ENCODE assay signal across 8 mouse cellular contexts in the genomic region with DNA sequence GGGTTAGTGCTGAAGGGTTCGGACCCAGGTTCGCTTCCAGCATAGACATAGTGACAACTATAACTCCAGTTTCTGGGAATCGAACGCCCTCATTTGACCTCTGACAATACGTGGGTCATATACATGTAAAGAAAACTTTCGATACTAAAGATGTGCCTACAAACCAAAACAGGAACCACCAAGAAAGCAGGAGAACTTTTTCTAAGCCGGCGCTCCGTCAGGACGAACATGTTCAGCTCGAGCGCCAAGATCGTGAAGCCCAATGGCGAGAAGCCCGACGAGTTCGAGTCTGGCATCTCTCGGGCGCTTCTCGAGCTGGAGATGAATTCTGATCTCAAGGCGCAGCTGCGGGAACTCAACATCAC. TPM values are rescaled to one million over a fixed set of nuclear protein-coding genes. Genes with fewer than 3 reads are reported as not detected.
DNase-seq lines count a peak whose midpoint lies in the region; ATAC-seq and TF ChIP-seq lines count a peak whose summit lies in the region.

No protein-coding gene starts in this region.

- H3K27me3 ChIP-seq in embryonic facial prominence, embryonic 13.5 days = no peaks in the 10 kb centered on the region
- H3K27me3 ChIP-seq in hindbrain, embryonic 10.5 days (ENCODE audit: insufficient read depth, poor library complexity, severe bottlenecking) = no peaks in the 10 kb centered on the region
- no peaks in the 10 kb centered on the region for H3K27me3 ChIP-seq in liver, embryonic 12.5 days (replicated peaks)
- H3K27me3 ChIP-seq in neural tube, embryonic 14.5 days (ENCODE audit: control insufficient read depth, insufficient read depth, low read length) = no peaks in the 10 kb centered on the region

- ATAC-seq in embryonic facial prominence, embryonic 13.5 days (ENCODE audit: insufficient number of reproducible peaks, insufficient read depth, low FRiP score, low TSS enrichment, low read depth) = no peak
- ATAC-seq in liver, embryonic 12.5 days = no peak
- ATAC-seq in neural tube, embryonic 14.5 days (ENCODE audit: low read depth) = no peak

- DNase-seq in gastrocnemius, adult 2 months = peak; percentile 69
- DNase-seq in gastrocnemius, postnatal 36 days = no peak
- DNase-seq in hindbrain, embryonic 10.5 days (ENCODE audit: low spot score) = peak; percentile 51
- DNase-seq in left cerebral cortex, postnatal 4 days = no peak
- DNase-seq in MN1 (ENCODE audit: low spot score) = no peak

- intact Hi-C loops in gastrocnemius, adult 2 months (cut with DNase I) = loop anchor here (1.0 to 5.0 kb wide), 3 partner anchors 27 to 99 kb away; a partner anchor contains a TSS
- intact Hi-C loops in gastrocnemius, postnatal 36 days (cut with DNase I) = loop anchor here (2.0 kb wide), 1 partner anchor 69 kb away; a partner anchor contains a TSS
- intact Hi-C loops in left cerebral cortex, postnatal 4 days (cut with DNase I) = no loop called here

- H3K4me2 ChIP-seq in embryonic facial prominence, embryonic 13.5 days = peak overlapping the region; percentile 97
- peak overlapping the region; percentile 96 for H3K4me2 ChIP-seq in liver, embryonic 12.5 days
- peak overlapping the region; percentile 52 for H3K4me2 ChIP-seq in neural tube, embryonic 14.5 days (ENCODE audit: low read depth, low read length)

- peak overlapping the region; percentile 82 for H3K4me3 ChIP-seq in gastrocnemius, adult 2 months
- H3K4me3 ChIP-seq in embryonic facial prominence, embryonic 13.5 days = peak overlapping the region; percentile 75
- peak overlapping the region; percentile 81 for H3K4me3 ChIP-seq in hindbrain, embryonic 10.5 days
- peak overlapping the region; percentile 78 for H3K4me3 ChIP-seq in liver, embryonic 12.5 days
- peak overlapping the region; percentile 74 for H3K4me3 ChIP-seq in neural tube, embryonic 14.5 days (ENCODE audit: low read depth, low read length)

- H3K4me1 ChIP-seq in embryonic facial prominence, embryonic 13.5 days = peaks cover 33% of the 10 kb centered on the region
- H3K4me1 ChIP-seq in hindbrain, embryonic 10.5 days (replicated peaks) = peaks cover 50% of the 10 kb centered on the region
- H3K4me1 ChIP-seq in liver, embryonic 12.5 days = peaks cover 87% of the 10 kb centered on the region
- H3K4me1 ChIP-seq in neural tube, embryonic 14.5 days (ENCODE audit: control insufficient read depth, insufficient read depth, low read length) = peaks cover 16% of the 10 kb centered on the region; the same call in 1 of the 2 replicates

- no peak for TF ChIP-seq CTCF in gastrocnemius, adult 2 months (IDR thresholded peaks at IDR 0.05)

- peaks cover 40% of the 10 kb centered on the region for H3K36me3 ChIP-seq in embryonic facial prominence, embryonic 13.5 days
- peaks cover 29% of the 10 kb centered on the region for H3K36me3 ChIP-seq in hindbrain, embryonic 10.5 days
- peaks cover 24% of the 10 kb centered on the region for H3K36me3 ChIP-seq in liver, embryonic 12.5 days
- H3K36me3 ChIP-seq in neural tube, embryonic 14.5 days (ENCODE audit: control insufficient read depth, insufficient read depth, low read length) = no peaks in the 10 kb centered on the region

- peak overlapping the region; percentile 69 for H3K9ac ChIP-seq in embryonic facial prominence, embryonic 13.5 days
- H3K9ac ChIP-seq in liver, embryonic 12.5 days = peak overlapping the region; percentile 73
- 0 out of 2 replicates have a peak overlapping the region, but pooled peaks have one; percentile 79 for H3K9ac ChIP-seq in neural tube, embryonic 14.5 days (replicated peaks; ENCODE audit: low read depth, low read length)

- H3K27ac ChIP-seq in gastrocnemius, adult 2 months = peak overlapping the region; percentile 99
- peak overlapping the region; percentile 86; the same call in 1 of the 2 replicates for H3K27ac ChIP-seq in embryonic facial prominence, embryonic 13.5 days
- H3K27ac ChIP-seq in hindbrain, embryonic 10.5 days = peak overlapping the region; percentile 96
- peak overlapping the region; percentile 94 for H3K27ac ChIP-seq in liver, embryonic 12.5 days
- H3K27ac ChIP-seq in neural tube, embryonic 14.5 days (ENCODE audit: low read depth, low read length) = no peak overlapping the region

- H3K9me3 ChIP-seq in embryonic facial prominence, embryonic 13.5 days = no peaks in the 10 kb centered on the region
- H3K9me3 ChIP-seq in hindbrain, embryonic 10.5 days = no peaks in the 10 kb centered on the region
- H3K9me3 ChIP-seq in liver, embryonic 12.5 days (replicated peaks) = no peaks in the 10 kb centered on the region
- no peaks in the 10 kb centered on the region for H3K9me3 ChIP-seq in neural tube, embryonic 14.5 days (ENCODE audit: control insufficient read depth, low read length)

- under 1% methylated on average over 22 of the region's 22 CpGs for WGBS in embryonic facial prominence, embryonic 13.5 days
- WGBS in hindbrain, embryonic 10.5 days = 1% methylated on average over 22 of the region's 22 CpGs
- under 1% methylated on average over 22 of the region's 22 CpGs for WGBS in liver, embryonic 12.5 days (ENCODE audit: insufficient replicate concordance)
- WGBS in neural tube, embryonic 14.5 days = under 1% methylated on average over 22 of the region's 22 CpGs

RNA-seq across cellular contexts. Expression of a gene that starts 0.5 kb away (rescaled TPM):
- total RNA-seq in gastrocnemius, adult 2 months (2021) = 10 to 100 TPM in 1 of 2 experiments, 1 to 10 TPM in 1; 9.8 to 12.2 TPM
- 10 to 100 TPM in 1 of 2 experiments, 1 to 10 TPM in 1; 9.6 to 13.7 TPM for total RNA-seq in gastrocnemius, postnatal 36 days (2021)
- polyA plus RNA-seq in embryonic facial prominence, embryonic 13.5 days (2015; fragmentation: Nextera tagmentation; extraction: Ambion mirVana) = 33.3 and 33.8 TPM in 2 replicates
- polyA plus RNA-seq in hindbrain, embryonic 10.5 days (2016; fragmentation: Nextera tagmentation; extraction: Ambion mirVana) = 15.2 and 27.5 TPM in 2 replicates
- polyA plus RNA-seq in liver, embryonic 12.5 days (2016; fragmentation: Nextera tagmentation; extraction: Ambion mirVana) = 45.5 and 48.4 TPM in 2 replicates
- polyA plus RNA-seq in neural tube, embryonic 14.5 days (2014; fragmentation: Nextera tagmentation; extraction: Ambion mirVana) = 80.5 and 90.7 TPM in 2 replicates
- total RNA-seq in left cerebral cortex, postnatal 4 days (2021) = 10 to 100 TPM; 55.0 to 57.1 TPM

RNA-seq across cellular contexts. Expression of a gene that starts 12.2 kb away (rescaled TPM):
- 10 to 100 TPM; 30.9 to 76.1 TPM for total RNA-seq in gastrocnemius, adult 2 months (2021)
- 10 to 100 TPM; 57.1 to 66.1 TPM for total RNA-seq in gastrocnemius, postnatal 36 days (2021)
- 122 and 135 TPM in 2 replicates for polyA plus RNA-seq in embryonic facial prominence, embryonic 13.5 days (2015; fragmentation: Nextera tagmentation; extraction: Ambion mirVana)
- polyA plus RNA-seq in hindbrain, embryonic 10.5 days (2016; fragmentation: Nextera tagmentation; extraction: Ambion mirVana) = 72.2 and 95.5 TPM in 2 replicates
- 21.1 and 22.1 TPM in 2 replicates for polyA plus RNA-seq in liver, embryonic 12.5 days (2016; fragmentation: Nextera tagmentation; extraction: Ambion mirVana)
- polyA plus RNA-seq in neural tube, embryonic 14.5 days (2014; fragmentation: Nextera tagmentation; extraction: Ambion mirVana) = 2.4 and 59.1 TPM in 2 replicates
- total RNA-seq in left cerebral cortex, postnatal 4 days (2021) = 10 to 100 TPM; 12.6 to 15.1 TPM

RNA-seq across cellular contexts. Expression of a gene that starts 27.5 kb away (rescaled TPM):
- under 1 TPM; 0.15 to 0.28 TPM for total RNA-seq in gastrocnemius, adult 2 months (2021)
- total RNA-seq in gastrocnemius, postnatal 36 days (2021) = not detected
- polyA plus RNA-seq in embryonic facial prominence, embryonic 13.5 days (2015; fragmentation: Nextera tagmentation; extraction: Ambion mirVana) = 0.13 TPM in 1 of 2 replicates, not detected in the other
- 0.30 TPM in 2 replicates for polyA plus RNA-seq in hindbrain, embryonic 10.5 days (2016; fragmentation: Nextera tagmentation; extraction: Ambion mirVana)
- 0.10 TPM in 1 of 2 replicates, not detected in the other for polyA plus RNA-seq in liver, embryonic 12.5 days (2016; fragmentation: Nextera tagmentation; extraction: Ambion mirVana)
- 0.19 TPM in 1 of 2 replicates, not detected in the other for polyA plus RNA-seq in neural tube, embryonic 14.5 days (2014; fragmentation: Nextera tagmentation; extraction: Ambion mirVana)
- total RNA-seq in left cerebral cortex, postnatal 4 days (2021) = under 1 TPM in 1 of 2 experiments, not detected in 1; 0.20 TPM

RNA-seq across cellular contexts. Expression of a gene that starts 27.6 kb away (rescaled TPM):
- total RNA-seq in gastrocnemius, adult 2 months (2021) = 10 to 100 TPM; 15.6 to 17.1 TPM
- 10 to 100 TPM; 13.6 to 13.8 TPM for total RNA-seq in gastrocnemius, postnatal 36 days (2021)
- 31.5 and 33.9 TPM in 2 replicates for polyA plus RNA-seq in embryonic facial prominence, embryonic 13.5 days (2015; fragmentation: Nextera tagmentation; extraction: Ambion mirVana)
- polyA plus RNA-seq in hindbrain, embryonic 10.5 days (2016; fragmentation: Nextera tagmentation; extraction: Ambion mirVana) = 35.3 and 39.7 TPM in 2 replicates
- 33.4 and 36.0 TPM in 2 replicates for polyA plus RNA-seq in liver, embryonic 12.5 days (2016; fragmentation: Nextera tagmentation; extraction: Ambion mirVana)
- polyA plus RNA-seq in neural tube, embryonic 14.5 days (2014; fragmentation: Nextera tagmentation; extraction: Ambion mirVana) = 16.0 and 18.4 TPM in 2 replicates
- 10 to 100 TPM; 13.7 to 13.9 TPM for total RNA-seq in left cerebral cortex, postnatal 4 days (2021)

RNA-seq across cellular contexts. Expression of a gene that starts 27.6 kb away (rescaled TPM):
- total RNA-seq in gastrocnemius, adult 2 months (2021) = 1 to 10 TPM; 2.9 to 3.3 TPM
- 1 to 10 TPM; 2.0 to 2.9 TPM for total RNA-seq in gastrocnemius, postnatal 36 days (2021)
- polyA plus RNA-seq in embryonic facial prominence, embryonic 13.5 days (2015; fragmentation: Nextera tagmentation; extraction: Ambion mirVana) = 7.9 and 8.2 TPM in 2 replicates
- polyA plus RNA-seq in hindbrain, embryonic 10.5 days (2016; fragmentation: Nextera tagmentation; extraction: Ambion mirVana) = 14.1 and 14.9 TPM in 2 replicates
- polyA plus RNA-seq in liver, embryonic 12.5 days (2016; fragmentation: Nextera tagmentation; extraction: Ambion mirVana) = 7.8 and 9.0 TPM in 2 replicates
- 6.5 and 7.9 TPM in 2 replicates for polyA plus RNA-seq in neural tube, embryonic 14.5 days (2014; fragmentation: Nextera tagmentation; extraction: Ambion mirVana)
- total RNA-seq in left cerebral cortex, postnatal 4 days (2021) = 10 to 100 TPM in 1 of 2 experiments, 1 to 10 TPM in 1; 9.9 to 10.2 TPM

Comparison
In these comparisons a context has a peak if more than half of its experiments do, and no peak if none do; other contexts are left out.
1. DNase-seq: peak in gastrocnemius, adult 2 months (single experiment) and hindbrain, embryonic 10.5 days (single experiment); none in gastrocnemius, postnatal 36 days (0 of 2), left cerebral cortex, postnatal 4 days (single experiment) and MN1 (single experiment).
2. Peak in every context shown above with its lines, with median percentiles within 50 percentile points of each other: H3K4me3 ChIP-seq, H3K4me2 ChIP-seq and H3K9ac ChIP-seq.